Mouse (Mus musculus) cerebellum, adult 2 months (tissue): Measurements from ENCODE around the gene Dlgap1.

ENCODE experiments used
- CTCF ChIP-seq: fragments of 200-500 bp; IDR thresholded peaks from 2 replicates; pipeline ENCODE4 v1.5.1; 2011; ENCODE audit warnings: low read depth, mild to moderate bottlenecking, control low read depth, low read length, moderate library complexity, borderline replicate concordance; ENCODE audit not compliant: insufficient read depth
- POLR2A ChIP-seq: fragments of 200-500 bp; IDR thresholded peaks from 2 replicates; pipeline ENCODE4 v1.6.1; 2011; ENCODE audit warnings: low read length, control low read depth, borderline replicate concordance; ENCODE audit not compliant: insufficient read depth

DNA sequence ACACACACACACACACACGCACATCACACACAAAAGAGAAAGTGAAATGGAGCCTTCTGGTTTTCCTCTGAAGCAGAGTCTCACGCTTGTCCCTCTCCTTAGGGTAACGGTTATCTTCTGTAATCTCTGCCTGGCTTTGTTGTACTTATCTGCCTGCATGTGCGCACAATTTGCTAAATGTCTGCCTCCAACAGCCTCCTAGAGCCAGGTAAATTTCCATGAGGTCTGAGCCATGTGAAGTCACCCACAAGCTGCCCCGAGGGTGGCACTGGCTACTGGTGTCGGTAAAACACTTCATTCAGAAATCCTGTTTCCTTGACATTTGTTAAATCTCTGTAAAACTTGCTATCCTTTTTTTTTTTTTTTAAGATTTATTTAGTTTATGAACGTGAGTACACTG, 869.2 kb downstream of the Dlgap1 start:
- TF ChIP-seq POLR2A (no peak), CTCF (no peak)
